10 mouse cellular contexts compared by ENCODE assay signal in the genomic region with DNA sequence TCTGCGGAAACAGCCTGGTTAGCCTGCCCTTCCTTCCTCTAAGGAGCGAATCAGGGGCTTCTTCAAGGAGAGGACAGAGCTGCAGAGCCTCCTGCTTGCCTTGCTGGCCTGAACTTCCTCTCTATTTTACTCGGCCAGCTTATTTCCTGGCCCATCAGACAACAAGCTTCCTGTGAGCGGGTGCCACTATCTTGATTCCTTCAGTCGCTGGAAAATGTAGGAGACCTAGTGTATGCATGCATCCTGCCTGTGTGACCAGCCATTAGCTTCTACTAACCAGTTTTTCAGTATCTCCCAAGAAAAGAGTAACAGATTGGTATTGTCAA. TPM values are rescaled to one million over a fixed set of nuclear protein-coding genes. Genes with fewer than 3 reads are reported as not detected.
DNase-seq lines count a peak whose midpoint lies in the region; ATAC-seq and TF ChIP-seq lines count a peak whose summit lies in the region.
"Had no signal": no experiment of that assay in that cellular context is flagged by ENCODE, and none has a peak within 500 bp of the region (broad histone marks: within the 10 kb centered on the region; RNA-seq: fewer than 3 reads in every experiment).

No protein-coding gene starts in this region.

- no peak for DNase-seq in heart, adult 8-10 months (ENCODE audit: low spot score)
- no peak for DNase-seq in hindbrain, embryonic 11.5 days (ENCODE audit: low spot score)
- no peak for DNase-seq in left cerebral cortex, adult 8-10 months (ENCODE audit: low spot score in 2 of 2)
- no peak for DNase-seq in frontal cortex, postnatal 25 days (ENCODE audit: low spot score in 2 of 2)
- DNase-seq in adrenal gland, adult 18-20 months (ENCODE audit: low spot score in 2 of 2) = no peak
- DNase-seq: thymus, postnatal 25 days had no signal

- H3K27me3 ChIP-seq in heart, embryonic 16.5 days (ENCODE audit: control insufficient read depth, insufficient read depth, low read length) = peaks cover 89% of the 10 kb centered on the region
- H3K27me3 ChIP-seq in E14TG2a.4 (ENCODE audit: insufficient read depth, low read length) = peaks cover 94% of the 10 kb centered on the region
- peaks cover 52% of the 10 kb centered on the region for H3K27me3 ChIP-seq in hindbrain, embryonic 11.5 days (ENCODE audit: control insufficient read depth, insufficient read depth, low read length)
- H3K27me3 ChIP-seq in liver, embryonic 12.5 days (replicated peaks) = peaks cover 98% of the 10 kb centered on the region
- H3K27me3 ChIP-seq: CH12.LX had no signal

- peak overlapping the region; percentile 53; the same call in 1 of the 2 replicates for H3K4me2 ChIP-seq in heart, embryonic 16.5 days (ENCODE audit: low read depth, low read length)
- H3K4me2 ChIP-seq in hindbrain, embryonic 11.5 days (replicated peaks; ENCODE audit: low read depth, low read length) = peak overlapping the region; percentile 88
- peak overlapping the region; percentile 15; the same call in 1 of the 2 replicates for H3K4me2 ChIP-seq in liver, embryonic 12.5 days

- H3K9ac ChIP-seq in heart, embryonic 16.5 days (ENCODE audit: low read length) = 0 out of 2 replicates have a peak overlapping the region, but pooled peaks have one; percentile 3
- peak overlapping the region; percentile 68 for H3K9ac ChIP-seq in hindbrain, embryonic 11.5 days (ENCODE audit: low read depth, low read length)
- no peak overlapping the region for H3K9ac ChIP-seq in liver, embryonic 12.5 days

- peak; percentile 29; the same call in 1 of the 2 replicates for ATAC-seq in heart, embryonic 16.5 days (replicated peaks; ENCODE audit: extremely low read depth, insufficient read depth, low FRiP score)
- ATAC-seq in hindbrain, embryonic 11.5 days (ENCODE audit: low FRiP score) = no peak
- 0 out of 2 replicates have a peak, but pooled peaks have one; percentile 13 for ATAC-seq in liver, embryonic 12.5 days

- H3K4me3 ChIP-seq in heart, embryonic 16.5 days (ENCODE audit: low read length) = 0 out of 2 replicates have a peak overlapping the region, but pooled peaks have one; percentile 5
- peak overlapping the region; percentile 50 for H3K4me3 ChIP-seq in E14TG2a.4 (replicated peaks; ENCODE audit: low read length)
- H3K4me3 ChIP-seq in hindbrain, embryonic 11.5 days (ENCODE audit: low read depth, low read length) = peak overlapping the region; percentile 76
- H3K4me3 ChIP-seq in liver, embryonic 12.5 days = no peak overlapping the region

- peaks cover 2% of the 10 kb centered on the region; the same call in 1 of the 2 replicates for H3K4me1 ChIP-seq in heart, embryonic 16.5 days (ENCODE audit: control insufficient read depth, insufficient read depth, low read length)
- H3K4me1 ChIP-seq in E14TG2a.4 (replicated peaks; ENCODE audit: low read depth, low read length) = peaks cover 52% of the 10 kb centered on the region
- H3K4me1 ChIP-seq in hindbrain, embryonic 11.5 days (replicated peaks; ENCODE audit: control insufficient read depth, insufficient read depth, low read length) = peaks cover 8% of the 10 kb centered on the region; the same call in 1 of the 2 replicates
- peaks cover 12% of the 10 kb centered on the region; the same call in 1 of the 2 replicates for H3K4me1 ChIP-seq in liver, embryonic 12.5 days

- peak overlapping the region; percentile 55 for H3K27ac ChIP-seq in heart, embryonic 16.5 days (ENCODE audit: low read length)
- H3K27ac ChIP-seq in hindbrain, embryonic 11.5 days (ENCODE audit: low read depth, low read length) = peak overlapping the region; percentile 100
- peak overlapping the region; percentile 58; the same call in 1 of the 2 replicates for H3K27ac ChIP-seq in liver, embryonic 12.5 days

- H3K36me3 ChIP-seq in heart, embryonic 16.5 days (ENCODE audit: control insufficient read depth, insufficient read depth) = no peaks in the 10 kb centered on the region
- H3K36me3 ChIP-seq in E14TG2a.4 (ENCODE audit: insufficient read depth, low read length) = no peaks in the 10 kb centered on the region
- no peaks in the 10 kb centered on the region for H3K36me3 ChIP-seq in hindbrain, embryonic 11.5 days (ENCODE audit: control insufficient read depth, insufficient read depth, low read length)
- H3K36me3 ChIP-seq in liver, embryonic 12.5 days = no peaks in the 10 kb centered on the region

- no peak for TF ChIP-seq CTCF in E14TG2a.4 (conservative IDR thresholded peaks at IDR 0.05; ENCODE audit: low read length)

- no peaks in the 10 kb centered on the region for H3K9me3 ChIP-seq in heart, embryonic 16.5 days (replicated peaks; ENCODE audit: control insufficient read depth, low read length)
- no peaks in the 10 kb centered on the region; the same call in 1 of the 2 replicates for H3K9me3 ChIP-seq in E14TG2a.4 (ENCODE audit: low read length)
- H3K9me3 ChIP-seq in hindbrain, embryonic 11.5 days (ENCODE audit: control insufficient read depth, low read length) = no peaks in the 10 kb centered on the region
- H3K9me3 ChIP-seq in liver, embryonic 12.5 days (replicated peaks) = no peaks in the 10 kb centered on the region

- 16% methylated on average over 5 of the region's 5 CpGs for WGBS in heart, embryonic 16.5 days
- 15% methylated on average over 5 of the region's 5 CpGs for WGBS in hindbrain, embryonic 11.5 days
- WGBS in liver, embryonic 12.5 days (ENCODE audit: insufficient replicate concordance) = 2% methylated on average over 5 of the region's 5 CpGs

RNA-seq across cellular contexts. Expression of a gene that starts 6.2 kb away (rescaled TPM):
- polyA plus RNA-seq in heart, embryonic 16.5 days (2015; fragmentation: Nextera tagmentation; extraction: Ambion mirVana) = 1.5 and 2.0 TPM in 2 replicates
- under 1 TPM in 3 of 4 experiments, not detected in 1; 0.20 to 0.34 (median 0.22) TPM for total RNA-seq in heart, adult 8-10 months (2022)
- 63.7 and 68.1 TPM in 2 replicates for polyA plus RNA-seq in hindbrain, embryonic 11.5 days (2014; fragmentation: Nextera tagmentation; extraction: Ambion mirVana)
- polyA plus RNA-seq in liver, embryonic 12.5 days (2016; fragmentation: Nextera tagmentation; extraction: Ambion mirVana) = 1.4 TPM in 2 replicates
- not detected for total RNA-seq in left cerebral cortex, adult 8-10 months (2022)
- 1 to 10 TPM in 1 of 2 experiments, under 1 TPM in 1; 0.96 to 1.3 TPM for total RNA-seq in adrenal gland, adult 18-20 months (2021)
- total RNA-seq: CH12.LX had no signal

RNA-seq across cellular contexts. Expression of a gene that starts 6.4 kb away (rescaled TPM):
- 0.13 and 0.32 TPM in 2 replicates for polyA plus RNA-seq in heart, embryonic 16.5 days (2015; fragmentation: Nextera tagmentation; extraction: Ambion mirVana)
- total RNA-seq in heart, adult 8-10 months (2022) = under 1 TPM in 1 of 4 experiments, not detected in 3; 0.06 TPM
- 4.9 and 5.4 TPM in 2 replicates for polyA plus RNA-seq in hindbrain, embryonic 11.5 days (2014; fragmentation: Nextera tagmentation; extraction: Ambion mirVana)
- 0.29 TPM in 2 replicates for polyA plus RNA-seq in liver, embryonic 12.5 days (2016; fragmentation: Nextera tagmentation; extraction: Ambion mirVana)
- total RNA-seq in left cerebral cortex, adult 8-10 months (2022) = not detected
- total RNA-seq in adrenal gland, adult 18-20 months (2021) = under 1 TPM; 0.13 to 0.33 TPM
- total RNA-seq: CH12.LX had no signal

RNA-seq across cellular contexts. Expression of a gene that starts 12.7 kb away (rescaled TPM):
- 0.44 and 0.68 TPM in 2 replicates for polyA plus RNA-seq in heart, embryonic 16.5 days (2015; fragmentation: Nextera tagmentation; extraction: Ambion mirVana)
- under 1 TPM in 2 of 4 experiments, not detected in 2; 0.16 to 0.19 TPM for total RNA-seq in heart, adult 8-10 months (2022)
- polyA plus RNA-seq in hindbrain, embryonic 11.5 days (2014; fragmentation: Nextera tagmentation; extraction: Ambion mirVana) = 4.0 and 4.1 TPM in 2 replicates
- 1.0 and 1.1 TPM in 2 replicates for polyA plus RNA-seq in liver, embryonic 12.5 days (2016; fragmentation: Nextera tagmentation; extraction: Ambion mirVana)
- not detected for total RNA-seq in left cerebral cortex, adult 8-10 months (2022)
- under 1 TPM; 0.29 to 0.43 TPM for total RNA-seq in adrenal gland, adult 18-20 months (2021)

RNA-seq across cellular contexts. Expression of a gene that starts 20.7 kb away (rescaled TPM):
- polyA plus RNA-seq in heart, embryonic 16.5 days (2015; fragmentation: Nextera tagmentation; extraction: Ambion mirVana) = 0.54 TPM in 1 of 2 replicates, not detected in the other
- total RNA-seq in heart, adult 8-10 months (2022) = under 1 TPM; 0.31 to 0.49 (median 0.38) TPM
- polyA plus RNA-seq in hindbrain, embryonic 11.5 days (2014; fragmentation: Nextera tagmentation; extraction: Ambion mirVana) = 11.9 and 12.8 TPM in 2 replicates
- polyA plus RNA-seq in liver, embryonic 12.5 days (2016; fragmentation: Nextera tagmentation; extraction: Ambion mirVana) = 0.79 and 0.92 TPM in 2 replicates
- not detected for total RNA-seq in left cerebral cortex, adult 8-10 months (2022)
- total RNA-seq in adrenal gland, adult 18-20 months (2021) = 1 to 10 TPM; 1.8 to 3.1 TPM
- total RNA-seq: CH12.LX had no signal

RNA-seq across cellular contexts. Expression of a gene that starts 33.5 kb away (rescaled TPM):
- 1.3 and 3.3 TPM in 2 replicates for polyA plus RNA-seq in heart, embryonic 16.5 days (2015; fragmentation: Nextera tagmentation; extraction: Ambion mirVana)
- total RNA-seq in heart, adult 8-10 months (2022) = under 1 TPM; 0.41 to 0.69 (median 0.57) TPM
- 23.8 and 39.3 TPM in 2 replicates for polyA plus RNA-seq in hindbrain, embryonic 11.5 days (2014; fragmentation: Nextera tagmentation; extraction: Ambion mirVana)
- polyA plus RNA-seq in liver, embryonic 12.5 days (2016; fragmentation: Nextera tagmentation; extraction: Ambion mirVana) = 2.1 and 3.1 TPM in 2 replicates
- not detected for total RNA-seq in left cerebral cortex, adult 8-10 months (2022)
- 10 to 100 TPM; 13.3 to 20.2 TPM for total RNA-seq in adrenal gland, adult 18-20 months (2021)

Comparison
In these comparisons a context has a peak if more than half of its experiments do, and no peak if none do; other contexts are left out.
1. H3K4me2 ChIP-seq: peak in every context shown above with its lines; median percentile 88 in hindbrain, embryonic 11.5 days; 53 in heart, embryonic 16.5 days; 15 in liver, embryonic 12.5 days.